Mouse (Mus musculus): ENCODE measurements around the gene Vwce. TPM values are rescaled to one million over a fixed set of nuclear protein-coding genes. Genes with fewer than 3 reads are reported as not detected.
A peak's percentile ranks its signal among the peaks of the same experiment; 100 is the strongest.

Gene Vwce
- total and polyA plus RNA-seq, 2 experiments, result 4.5 to 30.7 TPM

DNA sequence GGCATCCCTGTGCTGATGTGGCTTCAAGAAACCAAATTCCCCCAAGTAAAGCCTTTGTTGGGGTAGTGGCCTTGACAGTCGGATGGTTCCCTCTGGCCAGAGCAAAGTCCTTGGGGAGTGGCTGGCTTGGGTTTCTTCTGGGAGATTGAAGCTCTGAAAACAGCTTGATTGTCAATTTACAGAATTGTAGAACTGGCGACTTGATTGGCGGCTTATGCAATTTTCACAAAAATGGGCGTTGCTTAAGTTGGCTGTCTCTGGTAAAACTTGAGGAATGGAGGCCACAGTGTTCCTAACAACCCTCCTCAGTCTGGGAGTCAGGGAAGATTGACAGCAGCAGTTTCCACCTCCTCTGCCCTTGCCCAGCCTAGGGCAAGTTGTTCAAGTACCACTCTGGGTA is 58.3 kb downstream of the Vwce start:
- peak; percentile 35 for DNase-seq (ENCODE audit: extremely low read depth, low read depth, low spot score)
- H3K4me1 ChIP-seq (ENCODE audit: control insufficient read depth, insufficient read depth, low read length), result peaks cover 24% of the 10 kb centered on the region
- no peak overlapping the region for H3K9ac ChIP-seq (ENCODE audit: low read depth, low read length)

DNA sequence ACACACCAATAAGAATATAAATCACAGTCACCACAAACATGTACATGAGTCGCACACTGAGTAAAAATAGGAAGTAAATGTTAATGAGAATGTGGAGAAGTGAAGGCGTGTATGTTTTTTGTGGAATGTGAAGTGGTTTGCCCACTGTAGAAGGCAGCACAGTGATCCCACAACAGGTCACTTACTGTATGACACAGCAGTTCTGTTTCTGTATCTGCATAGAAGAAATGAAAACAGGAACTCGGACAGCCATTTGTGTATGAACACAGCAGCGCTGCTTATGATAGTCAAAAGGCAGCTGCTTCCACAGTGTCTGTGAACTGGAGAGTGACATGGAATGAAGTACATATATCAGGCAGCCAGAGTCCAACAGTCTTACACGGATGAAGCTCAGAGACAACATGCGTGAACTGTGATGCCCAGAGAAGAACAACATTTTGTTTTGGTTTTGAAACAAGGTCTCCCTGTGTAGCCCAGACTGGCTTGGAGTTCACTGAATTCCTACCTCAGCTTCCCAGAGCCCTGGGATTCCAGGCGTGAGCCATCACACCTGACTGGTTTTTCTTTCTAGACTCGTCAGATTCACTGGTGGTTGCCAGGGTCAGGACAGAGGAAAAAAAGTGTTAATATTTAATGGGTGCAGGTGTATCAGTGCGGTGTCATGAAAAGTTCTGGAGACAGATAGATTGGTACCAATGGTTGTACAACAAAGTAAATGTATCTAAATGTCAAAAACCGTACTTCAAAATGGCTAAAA is 60.1 kb downstream of the Vwce start:
- 78% methylated on average over 10 of the region's 10 CpGs for whole genome bisulfite sequencing
- H3K4me1 ChIP-seq (ENCODE audit: control insufficient read depth, insufficient read depth, low read length), result peaks cover 32% of the 10 kb centered on the region
- no peak overlapping the region for H3K9ac ChIP-seq (ENCODE audit: low read depth, low read length)
- TF ChIP-seq CTCF (IDR thresholded peaks at IDR 0.05; ENCODE audit: low read depth, low read length), result no peak
- TF ChIP-seq POLR2A (IDR thresholded peaks at IDR 0.05; ENCODE audit: extremely low read depth, insufficient read depth, low read length), result no peak
- H3K36me3 ChIP-seq (ENCODE audit: control insufficient read depth, insufficient read depth, low read length), result no peaks in the 10 kb centered on the region
- peaks cover 54% of the 10 kb centered on the region for H3K79me2 ChIP-seq (ENCODE audit: control insufficient read depth, insufficient read depth, low read length)
- H3K27ac ChIP-seq (replicated peaks; ENCODE audit: insufficient read depth, low read depth, low read length), result peak overlapping the region; percentile 31; the same call in 1 of the 2 replicates
- no peaks in the 10 kb centered on the region for H3K27me3 ChIP-seq (ENCODE audit: control insufficient read depth, insufficient read depth, low read length)
- H3K4me3 ChIP-seq (ENCODE audit: insufficient read depth, low read depth, low read length), result no peak overlapping the region
- DNase-seq (ENCODE audit: extremely low read depth, low read depth, low spot score), result peak; percentile 42

More for the DNA sequence above, 58.3 kb downstream of the Vwce start:
- no peak overlapping the region for H3K4me3 ChIP-seq (ENCODE audit: insufficient read depth, low read depth, low read length)
- H3K79me2 ChIP-seq (ENCODE audit: control insufficient read depth, insufficient read depth, low read length), result peaks cover 39% of the 10 kb centered on the region
- no peak for TF ChIP-seq CTCF (IDR thresholded peaks at IDR 0.05; ENCODE audit: low read depth, low read length)
- no peak for TF ChIP-seq POLR2A (IDR thresholded peaks at IDR 0.05; ENCODE audit: extremely low read depth, insufficient read depth, low read length)
- no peaks in the 10 kb centered on the region for H3K36me3 ChIP-seq (ENCODE audit: control insufficient read depth, insufficient read depth, low read length)
- H3K27ac ChIP-seq (replicated peaks; ENCODE audit: insufficient read depth, low read depth, low read length), result 0 out of 2 replicates have a peak overlapping the region, but pooled peaks have one; percentile 3
- WGBS, result 42% methylated on average over 4 of the region's 4 CpGs
- H3K27me3 ChIP-seq (ENCODE audit: control insufficient read depth, insufficient read depth, low read length), result no peaks in the 10 kb centered on the region

DNA sequence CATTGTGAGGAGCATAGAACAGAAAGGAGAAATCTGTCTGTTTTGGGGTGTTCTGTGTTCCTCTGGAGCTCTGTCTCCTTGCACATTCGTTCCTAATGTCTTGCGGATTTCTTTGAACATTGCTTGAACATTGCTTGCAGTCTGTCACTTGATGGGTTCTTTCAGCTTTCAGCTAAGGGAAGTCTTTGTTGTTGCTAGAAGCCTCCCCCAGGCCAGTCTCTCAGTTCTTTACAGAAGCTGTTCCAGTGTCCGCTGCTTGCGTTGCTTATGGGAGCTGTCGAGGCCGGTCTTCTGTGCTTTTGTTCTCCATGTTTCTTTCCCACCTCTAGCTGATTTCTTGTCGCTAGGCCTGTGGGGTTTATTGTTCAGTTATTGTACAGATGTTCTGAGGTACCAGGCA is 61.8 kb downstream of the Vwce start:
- Histone ChIP-seq H3K27ac (replicated peaks; ENCODE audit: insufficient read depth, low read depth, low read length) (no peak overlapping the region), H3K9ac (ENCODE audit: low read depth, low read length) (no peak overlapping the region)
- WGBS, result 78% methylated on average over 7 of the region's 7 CpGs

DNA sequence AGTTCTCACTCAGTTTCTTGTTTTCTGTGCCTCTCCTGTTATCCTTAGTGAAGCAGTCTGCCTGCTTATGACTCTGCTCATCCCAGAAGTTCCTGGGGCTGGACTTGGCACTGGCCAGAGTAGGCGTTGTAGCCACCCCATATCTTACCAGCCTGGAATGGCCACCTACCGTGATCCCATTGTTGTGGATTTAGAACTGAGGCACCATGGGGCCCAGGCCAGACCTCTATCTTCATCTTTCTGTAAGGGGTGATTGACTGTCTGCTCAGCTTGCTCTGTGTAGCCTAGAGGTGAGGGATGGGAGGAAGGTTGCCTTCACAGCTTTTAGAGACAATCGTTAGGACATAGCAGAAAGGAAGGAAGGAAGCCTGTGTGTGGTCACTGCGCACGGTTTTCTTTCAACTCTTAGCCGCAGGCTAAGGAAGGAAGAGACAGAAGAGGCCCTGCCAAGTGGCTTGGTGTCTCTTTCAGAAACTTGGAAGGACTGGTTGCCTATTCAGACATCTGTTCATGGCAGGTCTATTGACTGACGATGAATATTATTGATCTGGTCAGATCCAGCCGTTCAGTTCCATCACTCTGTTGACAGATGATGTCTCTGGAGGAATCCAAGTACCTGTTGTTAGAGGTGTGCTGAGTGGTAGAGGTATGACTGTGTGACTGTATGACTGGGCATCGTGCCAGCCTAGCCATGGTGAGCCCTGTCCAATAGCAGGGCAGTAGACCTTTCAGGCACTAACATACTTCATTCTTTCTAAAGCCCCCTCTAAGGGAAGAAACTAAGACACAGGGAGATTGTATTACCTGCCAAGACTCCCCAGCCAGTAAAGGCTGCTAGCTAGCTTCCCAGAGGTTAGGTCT is 64.3 kb downstream of the Vwce start:
- Histone ChIP-seq H3K4me1 (ENCODE audit: control insufficient read depth, insufficient read depth, low read length) (peaks cover 14% of the 10 kb centered on the region), H3K9ac (ENCODE audit: low read depth, low read length) (no peak overlapping the region), H3K79me2 (ENCODE audit: control insufficient read depth, insufficient read depth, low read length) (peaks cover 58% of the 10 kb centered on the region), H3K27ac (replicated peaks; ENCODE audit: insufficient read depth, low read depth, low read length) (no peak overlapping the region), H3K36me3 (ENCODE audit: control insufficient read depth, insufficient read depth, low read length) (no peaks in the 10 kb centered on the region), H3K4me3 (ENCODE audit: insufficient read depth, low read depth, low read length) (no peak overlapping the region), H3K27me3 (ENCODE audit: control insufficient read depth, insufficient read depth, low read length) (no peaks in the 10 kb centered on the region)
- WGBS, result 53% methylated on average over 9 of the region's 9 CpGs
- no peak for TF ChIP-seq POLR2A (IDR thresholded peaks at IDR 0.05; ENCODE audit: extremely low read depth, insufficient read depth, low read length)
- DNase-seq (ENCODE audit: extremely low read depth, low read depth, low spot score), result peak; percentile 24

More for the DNA sequence above, 61.8 kb downstream of the Vwce start:
- Histone ChIP-seq H3K4me1 (ENCODE audit: control insufficient read depth, insufficient read depth, low read length) (peaks cover 26% of the 10 kb centered on the region), H3K4me3 (ENCODE audit: insufficient read depth, low read depth, low read length) (no peak overlapping the region), H3K36me3 (ENCODE audit: control insufficient read depth, insufficient read depth, low read length) (no peaks in the 10 kb centered on the region), H3K79me2 (ENCODE audit: control insufficient read depth, insufficient read depth, low read length) (peaks cover 57% of the 10 kb centered on the region), H3K27me3 (ENCODE audit: control insufficient read depth, insufficient read depth, low read length) (no peaks in the 10 kb centered on the region)
- no peak for TF ChIP-seq CTCF (IDR thresholded peaks at IDR 0.05; ENCODE audit: low read depth, low read length)
- no peak for TF ChIP-seq POLR2A (IDR thresholded peaks at IDR 0.05; ENCODE audit: extremely low read depth, insufficient read depth, low read length)
- DNase-seq (ENCODE audit: extremely low read depth, low read depth, low spot score), result no peak

DNA sequence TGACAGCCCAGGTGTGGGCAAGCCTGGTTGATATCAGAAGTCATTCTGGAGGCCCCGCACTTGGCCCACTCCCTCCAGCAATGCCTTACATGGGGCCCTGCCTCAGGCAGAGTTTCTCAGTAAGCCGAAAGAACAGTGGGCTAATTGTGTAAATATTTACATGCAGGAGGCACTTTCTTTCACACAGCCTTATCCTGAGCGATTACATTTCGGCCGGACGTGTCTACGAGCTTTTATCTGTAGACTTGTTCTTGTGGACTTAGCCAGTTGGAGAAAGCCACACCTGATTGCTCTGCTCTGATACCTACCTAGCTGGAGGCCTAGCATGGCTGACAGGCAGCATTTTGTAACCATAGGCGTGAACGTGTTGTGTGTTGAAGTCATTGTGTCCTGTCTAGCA is 65.8 kb downstream of the Vwce start:
- WGBS, result 51% methylated on average over 9 of the region's 9 CpGs
- H3K27ac ChIP-seq (replicated peaks; ENCODE audit: insufficient read depth, low read depth, low read length), result no peak overlapping the region
- H3K36me3 ChIP-seq (ENCODE audit: control insufficient read depth, insufficient read depth, low read length), result no peaks in the 10 kb centered on the region
- H3K4me3 ChIP-seq (ENCODE audit: insufficient read depth, low read depth, low read length), result no peak overlapping the region
- no peaks in the 10 kb centered on the region for H3K27me3 ChIP-seq (ENCODE audit: control insufficient read depth, insufficient read depth, low read length)
- TF ChIP-seq POLR2A (IDR thresholded peaks at IDR 0.05; ENCODE audit: extremely low read depth, insufficient read depth, low read length) (no peak), CTCF (IDR thresholded peaks at IDR 0.05; ENCODE audit: low read depth, low read length) (no peak)
- H3K4me1 ChIP-seq (ENCODE audit: control insufficient read depth, insufficient read depth, low read length), result peaks cover 20% of the 10 kb centered on the region
- H3K79me2 ChIP-seq (ENCODE audit: control insufficient read depth, insufficient read depth, low read length), result peaks cover 52% of the 10 kb centered on the region
- H3K9ac ChIP-seq (ENCODE audit: low read depth, low read length), result no peak overlapping the region
- no peak for DNase-seq (ENCODE audit: extremely low read depth, low read depth, low spot score)
